Mouse (Mus musculus): ENCODE results near the gene Mecp2.

GRCm38 (mm10) chrX:74014597-74014996 is 120.6 kb downstream of the Mecp2 start:
- TF ChIP-seq CTCF (IDR thresholded peaks at IDR 0.05; ENCODE audit: borderline replicate concordance, extremely low read depth, insufficient read depth, insufficient read length), result no peak
- TF ChIP-seq POLR2A (IDR thresholded peaks at IDR 0.05; ENCODE audit: borderline replicate concordance, extremely low read depth, insufficient read depth, insufficient read length, poor library complexity, severe bottlenecking), result no peak

All from brain, embryonic 14.5 days (tissue).